Mouse (Mus musculus) inflammation-experienced regulatory T-cells, adult 6 months (primary cell): ENCODE measurements around the gene Hspb9. TPM values are rescaled to one million over a fixed set of nuclear protein-coding genes. Genes with fewer than 3 reads are reported as not detected.

Experiments used
- ATAC-seq: one replicate; pipeline ENCODE4 v1.8.0; 2017
- polyA plus RNA-seq, 3 experiments: library from polyadenylated mRNA; unstranded; fragments of 100-300 nt; shearing (Covaris generic); gene quantifications; one replicate each; pipeline ENCODE4 v1.2.1; 2017

Gene Hspb9
- polyA plus RNA-seq, 3 experiments from 2014 or later: 1.1 TPM; not detected in 2

- no peak for ATAC-seq
These were observed 21.6 kb downstream of the Hspb9 start for GRCm38 (mm10) chr11:100735134-100735865.

- no peak for ATAC-seq
These were observed 22.5 kb downstream of the Hspb9 start for GRCm38 (mm10) chr11:100735954-100736745.

DNA sequence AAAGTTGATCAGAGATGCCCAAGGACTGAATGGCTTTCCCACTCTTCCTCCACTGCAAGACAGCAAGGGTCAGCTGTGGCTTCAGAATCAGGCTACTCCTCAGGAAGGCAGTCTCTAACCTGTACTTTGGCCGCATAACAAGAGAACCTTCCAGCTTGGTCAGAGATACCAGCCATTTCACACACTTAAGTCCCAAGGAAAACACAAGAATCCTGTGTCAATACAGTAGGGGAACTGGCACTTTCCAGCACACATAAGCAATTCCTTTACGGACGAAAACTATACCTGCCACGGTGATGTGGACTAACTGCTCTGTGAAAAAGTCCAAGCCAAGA is 23.1 kb downstream of the Hspb9 start:
- ATAC-seq: no peak

- ATAC-seq: no peak
These were observed 23.6 kb downstream of the Hspb9 start for GRCm38 (mm10) chr11:100737105-100737733.

DNA sequence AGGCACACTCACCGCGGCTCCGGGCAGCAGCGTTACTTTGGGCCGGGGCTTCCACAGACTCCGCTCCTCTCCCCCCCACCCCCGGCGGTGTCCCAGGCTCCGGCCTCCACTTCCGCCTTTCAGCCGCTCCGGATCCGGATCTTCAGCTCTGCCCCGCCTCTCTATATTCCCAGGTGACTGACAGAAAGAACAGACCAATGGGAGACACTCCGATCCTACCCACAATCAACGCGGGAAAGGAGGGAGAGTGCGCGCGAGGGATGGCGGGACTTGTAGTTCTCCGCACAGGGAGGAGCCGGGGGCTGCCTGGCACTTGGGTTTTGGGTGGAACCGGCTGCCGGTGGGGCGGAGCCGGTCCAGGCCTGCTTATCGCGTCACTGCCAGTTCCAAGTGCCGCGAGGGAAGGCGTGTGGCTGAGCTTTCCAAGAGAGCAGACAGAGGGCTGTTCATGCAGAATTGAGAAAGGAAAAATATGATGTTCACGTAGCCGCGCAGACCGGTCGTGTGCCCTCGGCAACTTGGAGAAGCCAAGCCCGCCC is 24.5 kb downstream of the Hspb9 start, which contains the start of gene Rab5c:
Gene Rab5c, minus strand, starts transcription at position 150 of the 539 bp plus-strand sequence.
- peak; percentile 98 for ATAC-seq

- ATAC-seq: no peak
These were observed 25.1 kb downstream of the Hspb9 start for GRCm38 (mm10) chr11:100738749-100739148.

- ATAC-seq: no peak
These were observed 27.7 kb downstream of the Hspb9 start for GRCm38 (mm10) chr11:100741348-100741747.

GRCm38 (mm10) chr11:100745085-100745484 is 31.4 kb downstream of the Hspb9 start:
- ATAC-seq: peak; percentile 56

- no peak for ATAC-seq
These were observed 32.9 kb downstream of the Hspb9 start for GRCm38 (mm10) chr11:100746546-100746945.

- ATAC-seq: no peak
These were observed 33.5 kb downstream of the Hspb9 start for GRCm38 (mm10) chr11:100747114-100747513.

- ATAC-seq: no peak
These were observed 35.0 kb downstream of the Hspb9 start for GRCm38 (mm10) chr11:100748620-100749019.

- no peak for ATAC-seq
These were observed 35.8 kb downstream of the Hspb9 start for GRCm38 (mm10) chr11:100749469-100749868.

- ATAC-seq: no peak
These were observed 36.5 kb downstream of the Hspb9 start for GRCm38 (mm10) chr11:100750127-100750526.

- no peak for ATAC-seq
These were observed 38.6 kb downstream of the Hspb9 start for GRCm38 (mm10) chr11:100752294-100752693.

DNA sequence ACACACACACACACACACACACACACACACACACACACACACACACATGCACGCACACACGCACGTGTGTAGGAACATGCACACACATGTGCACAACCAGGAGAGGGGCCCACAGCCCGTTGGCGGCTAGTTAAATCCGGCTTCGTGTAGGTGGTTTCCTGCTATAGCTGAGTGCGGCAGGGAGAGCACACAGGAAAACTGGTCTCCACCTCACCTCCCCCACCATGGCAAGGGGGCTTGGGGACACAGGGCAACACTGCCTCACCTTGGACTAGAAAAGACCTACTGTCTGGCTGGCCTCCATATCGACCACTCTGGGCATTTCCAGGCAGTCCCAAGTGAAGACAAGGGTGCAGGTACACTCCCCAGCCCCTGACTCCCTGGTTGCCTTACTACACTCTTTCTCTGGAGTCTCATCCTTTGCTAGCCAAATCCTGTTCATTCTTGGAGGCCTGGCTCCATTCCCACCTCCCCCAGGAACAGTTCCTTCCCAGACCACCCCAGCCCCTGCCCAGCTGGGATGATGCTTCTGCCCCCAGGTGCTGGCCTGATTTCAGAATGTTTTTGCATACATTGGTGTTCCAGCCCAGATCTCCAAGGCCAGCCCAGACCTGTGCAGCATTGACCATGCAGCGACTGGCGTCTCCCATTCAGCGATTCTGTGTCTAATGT is 40.5 kb downstream of the Hspb9 start:
- no peak for ATAC-seq

DNA sequence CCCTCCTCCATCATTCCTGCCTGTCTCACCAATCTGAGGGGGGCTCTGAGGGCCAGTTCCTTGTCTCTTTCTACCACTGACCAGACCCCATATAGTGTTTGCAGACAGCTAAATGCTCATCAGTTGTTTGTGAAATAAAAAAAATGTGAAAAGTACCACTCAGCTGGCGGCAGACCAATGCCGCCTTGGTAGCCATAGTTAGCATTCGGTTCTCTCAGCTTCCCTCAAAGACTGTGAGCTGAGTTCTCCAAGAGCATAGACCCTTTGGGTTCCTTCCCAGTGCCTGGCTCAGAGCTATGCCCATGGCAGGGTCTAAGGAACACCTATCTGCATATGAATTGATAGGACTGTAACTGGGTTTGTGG is 41.0 kb downstream of the Hspb9 start:
- ATAC-seq: no peak

DNA sequence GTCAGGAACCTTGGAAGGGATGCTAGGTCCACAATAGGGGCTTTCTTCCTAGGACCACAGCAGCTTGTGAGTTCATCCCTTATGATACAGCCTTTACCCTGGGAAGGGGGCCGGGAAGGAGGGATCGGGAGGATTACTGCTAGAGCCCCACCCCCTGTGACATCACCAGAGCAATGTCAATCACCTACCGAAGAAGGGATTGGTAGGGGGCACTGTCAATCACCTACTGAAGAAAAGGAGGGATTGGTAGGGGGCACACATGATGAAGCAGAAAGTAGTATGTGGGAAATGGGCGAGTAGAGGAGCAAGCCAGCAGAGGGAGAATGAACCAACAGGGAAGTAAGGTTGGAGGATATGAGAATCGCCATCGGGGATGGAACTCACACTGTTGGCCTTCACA is 42.8 kb downstream of the Hspb9 start:
- no peak for ATAC-seq

DNA sequence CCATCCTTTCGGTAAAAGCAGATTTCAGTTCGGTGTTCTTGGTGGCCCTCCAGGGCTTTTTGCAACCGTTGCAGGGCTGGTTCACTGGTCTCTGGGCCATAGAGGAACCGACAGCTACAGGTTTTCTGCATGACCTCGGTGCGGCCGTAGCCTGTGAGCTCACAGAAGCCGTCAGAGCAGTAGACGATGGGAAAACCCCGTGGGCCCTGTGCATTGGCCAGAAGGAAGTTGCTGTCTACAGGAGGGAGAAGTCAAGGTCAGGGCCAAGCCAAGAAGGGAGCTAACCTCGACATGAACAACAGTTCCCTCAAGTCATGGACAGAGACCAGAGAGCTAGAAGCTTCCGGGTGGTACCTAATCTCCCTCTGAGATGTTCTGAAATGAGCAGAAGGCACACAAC is 43.9 kb downstream of the Hspb9 start:
- ATAC-seq: no peak

- peak; percentile 22 for ATAC-seq
These were observed 45.3 kb downstream of the Hspb9 start for GRCm38 (mm10) chr11:100758707-100759610.

DNA sequence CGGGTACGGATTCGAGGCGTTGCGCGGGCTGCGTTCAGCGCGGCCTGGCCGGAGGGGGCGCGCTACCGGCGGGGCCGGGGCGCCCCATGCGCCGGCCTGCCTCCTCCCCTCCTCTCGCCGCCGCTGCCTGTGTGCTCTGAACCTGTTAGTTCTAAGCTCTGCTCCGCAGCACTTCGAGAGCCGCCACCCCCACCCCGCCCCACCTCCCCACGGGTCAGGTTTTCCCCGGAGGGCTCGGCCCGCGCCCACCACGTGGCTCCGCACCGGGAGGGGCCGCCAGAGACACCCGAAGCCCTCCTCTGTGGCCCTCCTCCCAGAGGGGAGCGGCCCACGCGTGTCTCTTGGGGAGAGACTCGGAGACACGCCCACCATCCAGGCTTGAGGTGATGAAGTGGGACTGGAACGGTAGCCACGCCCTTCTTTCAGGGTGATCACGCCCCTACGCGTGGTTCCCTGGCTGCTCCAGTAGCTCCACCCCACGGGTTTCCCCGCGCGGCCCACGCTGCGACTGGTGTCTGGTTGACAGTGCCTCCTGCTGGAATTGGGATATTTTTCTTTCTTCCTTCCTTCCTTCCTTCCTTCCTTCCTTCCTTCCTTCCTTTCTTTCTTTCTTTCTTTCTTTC is 46.1 kb downstream of the Hspb9 start, which contains the start of gene Kcnh4:
Gene Kcnh4, minus strand, starts transcription at position 332 of the 623 bp plus-strand sequence.
- peak; percentile 78 for ATAC-seq

GRCm38 (mm10) chr11:100761547-100762045 is 47.9 kb downstream of the Hspb9 start:
- peak; percentile 69 for ATAC-seq
